Mouse (Mus musculus) hindbrain, postnatal 0 days (tissue): ENCODE measurements around the gene Hist2h2ac. TPM values are rescaled to one million over a fixed set of nuclear protein-coding genes. Genes with fewer than 3 reads are reported as not detected.
"Not testable (repeated sequence)": the region's sequence is repeated elsewhere in the genome, so short reads cannot be mapped to it uniquely, and the experiment has no call there.

Source experiments
- ATAC-seq: fragments of 200-750 bp; cut with Nextera tagmentation; 2 replicates; pipeline ENCODE4 v1.8.0; 2017; ENCODE audit warnings: mild to moderate bottlenecking, moderate TSS enrichment, moderate library complexity
- DNase-seq: peaks from one replicate; pipeline ENCODE4 v3.0.0-alpha.2; 2015; ENCODE audit warnings: low spot score
- H3K27ac ChIP-seq: fragments of 300-500 bp; sonication (generic); 2 replicates; pipeline ENCODE4 v1.5.1; 2014; ENCODE audit warnings: mild to moderate bottlenecking
- H3K27me3 ChIP-seq: fragments of 300-500 bp; sonication (generic); 2 replicates; pipeline ENCODE4 v1.6.1; 2014; ENCODE audit warnings: low read length, mixed read lengths; ENCODE audit not compliant: insufficient read depth
- H3K36me3 ChIP-seq: fragments of 300-500 bp; sonication (generic); 2 replicates; pipeline ENCODE4 v1.6.1; 2014; ENCODE audit warnings: low read length, mixed read lengths; ENCODE audit not compliant: insufficient read depth
- H3K4me1 ChIP-seq: fragments of 300-500 bp; sonication (generic); 2 replicates; pipeline ENCODE4 v1.6.1; 2014; ENCODE audit warnings: antibody characterized with exemption, low read length, mixed read lengths; ENCODE audit not compliant: insufficient read depth
- H3K4me2 ChIP-seq: fragments of 300-500 bp; sonication (generic); 2 replicates; pipeline ENCODE4 v1.6.1; 2014; ENCODE audit warnings: low read depth, mild to moderate bottlenecking, low read length, moderate library complexity, mixed read lengths
- H3K4me3 ChIP-seq: fragments of 300-500 bp; sonication (generic); 2 replicates; pipeline ENCODE4 v1.5.1; 2014; ENCODE audit warnings: low read length
- H3K9ac ChIP-seq: fragments of 300-500 bp; sonication (generic); replicated peaks from 2 replicates; pipeline ENCODE4 v1.6.1; 2014; ENCODE audit warnings: mild to moderate bottlenecking, low read length, moderate library complexity, mixed read lengths
- H3K9me3 ChIP-seq: fragments of 300-500 bp; sonication (generic); 2 replicates; pipeline ENCODE4 v1.6.1; 2016; ENCODE audit warnings: low read length, mixed read lengths
- CTCF ChIP-seq: IDR thresholded peaks from 2 replicates; pipeline ENCODE4 v1.5.1; 2016; ENCODE audit warnings: antibody characterized with exemption, control low read depth, low read depth
- WGBS: fragments of 180-500 bp; shearing (Covaris S2); extraction: QIAGEN DNeasy Blood & Tissue Kit; methylation state at CpG from one replicate; pipeline ENCODE4 v1.1.7; 2014; 5-methylcytosine and 5-hydroxymethylcytosine counted together
- polyA plus RNA-seq: library from polyadenylated mRNA; unstranded; fragments of >200 nt; fragmentation: Nextera tagmentation; extraction: Ambion mirVana; gene quantifications from 2 replicates; pipeline ENCODE4 v1.2.1, GENCODE M21; 2015
- total RNA-seq: library from RNA; depleted of rRNA; stranded (reverse); fragments of >200 nt; gene quantifications from 2 replicates; pipeline ENCODE4 v1.2.3, GENCODE M21; 2014

Hist2h2ac gene
- total and polyA plus RNA-seq, 2 experiments from 2014 or later, result 3.9 to 726 TPM

DNA sequence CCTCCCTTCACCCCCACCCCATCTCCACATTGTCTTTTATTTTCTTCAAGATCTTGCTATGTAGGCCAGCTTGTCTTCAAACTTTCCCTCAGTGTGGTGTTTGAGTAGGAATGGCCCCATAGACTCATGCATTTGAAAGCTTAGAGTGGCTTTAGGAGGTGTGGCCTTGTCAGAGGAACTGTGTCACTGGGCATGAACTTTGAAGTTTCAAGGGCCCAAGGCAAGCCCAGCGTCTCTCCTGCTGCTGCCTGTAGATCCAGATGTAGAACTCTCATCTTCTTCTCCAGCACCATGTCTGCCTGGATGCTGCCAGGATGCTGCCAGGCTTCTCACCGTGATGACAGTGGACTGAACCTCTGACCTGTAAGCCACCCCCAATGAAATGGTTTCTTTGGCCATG, 8.1 kb upstream of the Hist2h2ac start:
- no peak for DNase-seq
- WGBS, result 70% methylated on average over 2 of the region's 2 CpGs
- Histone ChIP-seq H3K9ac (no peak overlapping the region), H3K27me3 (no peaks in the 10 kb centered on the region), H3K4me3 (no peak overlapping the region), H3K4me1 (no peaks in the 10 kb centered on the region), H3K4me2 (no peak overlapping the region), H3K27ac (no peak overlapping the region), H3K36me3 (no peaks in the 10 kb centered on the region), H3K9me3 (no peaks in the 10 kb centered on the region)
- ATAC-seq, result no peak
- TF ChIP-seq CTCF, result no peak

GRCm38 (mm10) chr3:96226695-96227648, 6.3 kb upstream of the Hist2h2ac start:
- ATAC-seq (0 out of 2 replicates have a peak, but pooled peaks have one; percentile 15), DNase-seq (no peak)
- TF ChIP-seq CTCF, result no peak
- Histone ChIP-seq H3K4me1 (peaks cover 6% of the 10 kb centered on the region; the same call in 1 of the 2 replicates), H3K4me3 (no peak overlapping the region), H3K27me3 (no peaks in the 10 kb centered on the region), H3K9me3 (no peaks in the 10 kb centered on the region), H3K27ac (no peak overlapping the region), H3K36me3 (no peaks in the 10 kb centered on the region), H3K9ac (no peak overlapping the region), H3K4me2 (no peak overlapping the region)
- 76% methylated on average over 8 of the region's 8 CpGs for WGBS

- Histone ChIP-seq H3K4me1 (peaks cover 10% of the 10 kb centered on the region; the same call in 1 of the 2 replicates), H3K4me2 (no peak overlapping the region), H3K9me3 (no peaks in the 10 kb centered on the region), H3K27me3 (no peaks in the 10 kb centered on the region), H3K36me3 (no peaks in the 10 kb centered on the region), H3K27ac (no peak overlapping the region), H3K4me3 (no peak overlapping the region), H3K9ac (no peak overlapping the region)
- WGBS, result 20% methylated on average over 2 of the region's 2 CpGs
- ATAC-seq, result no peak
- TF ChIP-seq CTCF, result no peak
- no peak for DNase-seq
These were observed 4.7 kb upstream of the Hist2h2ac start for GRCm38 (mm10) chr3:96225421-96225820.

DNA sequence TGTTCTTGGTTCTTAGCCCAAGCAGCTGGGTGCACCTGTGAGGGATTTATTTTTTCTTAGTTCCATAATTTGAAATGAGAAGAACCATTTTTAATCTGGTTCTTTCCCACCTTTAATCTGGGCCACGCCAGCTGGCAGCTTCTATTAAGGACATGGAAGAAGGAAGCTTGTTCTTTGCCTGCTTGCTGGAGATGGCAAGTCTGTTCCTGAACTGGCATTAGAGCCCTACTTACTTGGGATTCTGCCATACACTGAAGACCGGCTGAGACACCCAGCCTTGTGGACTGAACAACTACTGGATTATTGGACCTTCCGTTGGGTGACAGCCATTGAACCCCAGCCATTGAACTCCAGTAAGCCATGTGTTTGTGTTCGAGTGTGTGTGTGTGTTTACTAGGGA, 2.1 kb upstream of the Hist2h2ac start:
- Histone ChIP-seq H3K4me3 (no peak overlapping the region), H3K4me1 (peaks cover 16% of the 10 kb centered on the region), H3K36me3 (no peaks in the 10 kb centered on the region), H3K9ac (no peak overlapping the region), H3K27ac (no peak overlapping the region), H3K4me2 (peak overlapping the region; percentile 79), H3K27me3 (no peaks in the 10 kb centered on the region), H3K9me3 (no peaks in the 10 kb centered on the region)
- WGBS, result 74% methylated on average over 4 of the region's 4 CpGs
- no peak for TF ChIP-seq CTCF
- ATAC-seq (no peak), DNase-seq (no peak)

DNA sequence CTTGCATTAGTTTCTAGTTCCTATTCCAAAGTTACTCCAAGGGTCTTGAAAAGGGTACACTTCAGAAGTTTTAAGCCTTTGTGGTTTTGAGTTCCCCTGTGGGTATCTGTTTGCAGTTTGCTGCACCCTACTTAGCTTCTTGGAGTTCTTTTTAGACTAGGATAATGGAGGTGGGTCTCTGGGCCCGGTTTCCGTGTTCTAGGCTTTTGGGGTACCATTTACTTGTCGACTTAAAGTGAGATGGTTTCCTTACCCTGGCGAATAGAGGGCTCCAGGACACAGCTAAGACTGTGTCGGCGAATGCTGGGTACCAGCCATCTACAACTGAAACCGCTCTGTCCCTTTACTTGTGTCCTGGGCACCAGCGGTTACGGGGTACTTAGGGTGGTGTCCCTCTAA, 959 bp upstream of the Hist2h2ac start:
- peak overlapping the region; percentile 98 for H3K27ac ChIP-seq
- TF ChIP-seq CTCF, result no peak
- ATAC-seq, result no peak
- H3K36me3 ChIP-seq, result no peaks in the 10 kb centered on the region
- H3K9ac ChIP-seq, result peak overlapping the region; percentile 69; the same call in 1 of the 2 replicates
- no peaks in the 10 kb centered on the region for H3K9me3 ChIP-seq
- WGBS, result 9% methylated on average over 9 of the region's 9 CpGs
- no peaks in the 10 kb centered on the region for H3K27me3 ChIP-seq
- H3K4me3 ChIP-seq, result peak overlapping the region; percentile 60
- peak; percentile 4 for DNase-seq
- peaks cover 16% of the 10 kb centered on the region for H3K4me1 ChIP-seq
- peak overlapping the region; percentile 79 for H3K4me2 ChIP-seq

- not testable (repeated sequence) for H3K9me3 ChIP-seq, H3K27me3 ChIP-seq, H3K36me3 ChIP-seq, ATAC-seq
- WGBS, result 0% methylated on average over 23 of the region's 47 CpGs
- peak; percentile 33 for DNase-seq
- Histone ChIP-seq H3K4me3 (peak overlapping the region; percentile 60), H3K27ac (peak overlapping the region; percentile 98), H3K4me2 (peak overlapping the region; percentile 79), H3K9ac (peak overlapping the region; percentile 69), H3K4me1 (peaks cover 16% of the 10 kb centered on the region)
- TF ChIP-seq CTCF, result peak; percentile 3; the same call in 1 of the 2 replicates
These were observed 432 bp downstream of the Hist2h2ac start for GRCm38 (mm10) chr3:96220131-96220764.
